Mouse (Mus musculus) small intestine, adult 2 months (tissue): ENCODE results near the gene Ablim1. TPM values are rescaled to one million over a fixed set of nuclear protein-coding genes. Genes with fewer than 3 reads are reported as not detected.
A peak's percentile ranks its signal among the peaks of the same experiment; 100 is the strongest.

Experiments
- H3K27ac ChIP-seq: fragments of 200-500 bp; 2 replicates; pipeline ENCODE4 v1.5.1; 2012; ENCODE audit warnings: low read depth, low read length, control low read depth, inconsistent platforms; ENCODE audit not compliant: insufficient read depth
- H3K27me3 ChIP-seq: fragments of 200-500 bp; 2 replicates; pipeline ENCODE4 v1.6.1; 2012; ENCODE audit warnings: mild to moderate bottlenecking, moderate library complexity, low read length, inconsistent platforms; ENCODE audit not compliant: control insufficient read depth, insufficient read depth
- H3K36me3 ChIP-seq: fragments of 200-500 bp; 2 replicates; pipeline ENCODE4 v1.6.1; 2012; ENCODE audit warnings: mild to moderate bottlenecking, low read length, control low read depth, inconsistent platforms; ENCODE audit not compliant: control insufficient read depth, insufficient read depth
- H3K4me1 ChIP-seq: fragments of 200-500 bp; 2 replicates; pipeline ENCODE4 v1.6.1; 2012; ENCODE audit warnings: low read length, inconsistent platforms, mixed read lengths; ENCODE audit not compliant: control insufficient read depth, insufficient read depth, insufficient read length
- H3K4me3 ChIP-seq: fragments of 200-500 bp; 2 replicates; pipeline ENCODE4 v1.5.1; 2012; ENCODE audit warnings: low read depth, mild to moderate bottlenecking, control low read depth, inconsistent platforms, low read length, moderate library complexity
- CTCF ChIP-seq: fragments of 200-500 bp; IDR thresholded peaks from 2 replicates; pipeline ENCODE4 v1.5.1; 2012; ENCODE audit warnings: low read depth, mild to moderate bottlenecking, control low read depth, inconsistent platforms, low read length, moderate library complexity, mixed read lengths; ENCODE audit not compliant: insufficient replicate concordance, insufficient read length; ENCODE audit errors: extremely low read depth
- POLR2A ChIP-seq: fragments of 200-500 bp; IDR thresholded peaks from 2 replicates; pipeline ENCODE4 v1.6.1; 2012; ENCODE audit warnings: low read depth, mild to moderate bottlenecking, control low read depth, inconsistent platforms, low read length, moderate library complexity
- WGBS: fragments of 180-500 bp; shearing (Covaris S2); methylation state at CpG from one replicate; pipeline ENCODE4 v1.1.7; 2018; 5-methylcytosine and 5-hydroxymethylcytosine counted together
- polyA plus RNA-seq: library from polyadenylated mRNA; depleted of rRNA; stranded (reverse); fragments of >200 nt; gene quantifications from 2 replicates; pipeline ENCODE4 v1.2.3, GENCODE M21; 2012

Ablim1 gene
- polyA plus RNA-seq, 1 experiment: 47.2 TPM

- Histone ChIP-seq H3K27ac (no peak overlapping the region), H3K27me3 (no peaks in the 10 kb centered on the region), H3K4me1 (no peaks in the 10 kb centered on the region), H3K36me3 (no peaks in the 10 kb centered on the region), H3K4me3 (no peak overlapping the region)
- no peak for TF ChIP-seq POLR2A
- TF ChIP-seq CTCF: no peak
- WGBS: 55% methylated on average over 12 of the region's 12 CpGs
These were observed 12.7 kb downstream of the Ablim1 start for GRCm38 (mm10) chr19:57301961-57302395.

DNA sequence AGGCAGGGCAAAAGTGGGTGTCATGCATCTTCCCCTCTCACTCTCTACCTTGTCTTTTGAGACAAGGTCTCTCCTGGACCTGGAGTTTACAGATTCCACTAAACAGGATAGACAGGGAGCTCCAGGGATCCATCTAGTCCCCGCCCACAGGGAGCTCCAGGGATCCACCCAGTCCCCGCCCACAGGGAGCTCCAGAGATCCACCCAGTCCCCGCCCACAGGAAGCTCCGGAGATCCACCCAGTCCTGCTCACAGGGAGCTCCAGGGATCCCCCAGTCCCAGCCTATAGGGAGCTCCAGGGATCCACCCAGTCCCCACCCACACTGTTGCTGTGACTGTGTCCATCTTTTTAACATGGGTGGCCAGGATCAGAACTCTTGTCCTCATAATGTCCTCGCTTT is 16.7 kb downstream of the Ablim1 start:
- 71% methylated on average over 5 of the region's 5 CpGs for WGBS
- no peaks in the 10 kb centered on the region for H3K27me3 ChIP-seq
- no peak overlapping the region for H3K27ac ChIP-seq
- H3K4me3 ChIP-seq: no peak overlapping the region
- TF ChIP-seq CTCF: no peak
- TF ChIP-seq POLR2A: no peak
- peaks cover 5% of the 10 kb centered on the region; the same call in 1 of the 2 replicates for H3K4me1 ChIP-seq
- H3K36me3 ChIP-seq: no peaks in the 10 kb centered on the region

DNA sequence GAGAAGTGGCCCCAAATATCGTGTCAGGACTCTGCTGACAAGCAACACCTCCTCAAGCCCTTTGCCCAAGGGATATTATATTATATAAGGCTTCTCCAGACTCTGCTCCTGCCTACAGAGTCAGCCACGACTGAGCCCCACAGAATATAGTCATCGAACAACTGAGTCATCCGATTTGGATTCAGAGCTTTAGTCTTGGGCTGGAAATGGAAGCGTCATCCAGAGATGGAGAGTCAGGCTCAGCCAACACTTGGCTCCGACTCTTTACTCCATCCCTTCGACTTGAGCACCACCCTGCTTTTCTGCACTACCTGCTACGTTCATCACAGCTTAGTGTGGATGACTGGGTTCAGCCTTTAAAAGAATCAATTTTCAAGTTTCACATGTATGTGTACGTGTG is 17.3 kb downstream of the Ablim1 start:
- H3K27me3 ChIP-seq: no peaks in the 10 kb centered on the region
- 86% methylated on average over 9 of the region's 9 CpGs for WGBS
- H3K36me3 ChIP-seq: no peaks in the 10 kb centered on the region
- peaks cover 5% of the 10 kb centered on the region; the same call in 1 of the 2 replicates for H3K4me1 ChIP-seq
- TF ChIP-seq CTCF: no peak
- no peak for TF ChIP-seq POLR2A
- H3K4me3 ChIP-seq: no peak overlapping the region
- no peak overlapping the region for H3K27ac ChIP-seq

DNA sequence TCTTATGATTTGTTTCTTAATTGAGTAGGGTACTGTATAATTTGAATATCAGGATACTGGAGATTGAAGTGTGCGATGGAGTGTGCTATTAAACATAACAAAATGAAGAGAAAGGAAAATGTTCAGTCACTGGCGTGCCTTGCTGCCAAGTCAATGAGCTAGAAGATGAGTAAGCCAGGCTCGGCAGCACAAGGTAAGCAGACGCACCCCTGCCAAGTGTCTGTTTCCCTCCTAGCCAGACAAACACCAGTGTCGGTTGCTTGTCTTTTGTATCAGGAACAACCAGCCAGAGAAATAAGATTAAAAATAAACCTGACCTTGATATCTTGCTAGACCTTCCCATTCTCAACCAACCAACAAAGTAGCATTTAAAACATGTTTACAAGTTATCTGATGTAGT is 18.2 kb downstream of the Ablim1 start:
- Histone ChIP-seq H3K27me3 (no peaks in the 10 kb centered on the region), H3K36me3 (no peaks in the 10 kb centered on the region), H3K4me1 (peaks cover 5% of the 10 kb centered on the region; the same call in 1 of the 2 replicates), H3K4me3 (no peak overlapping the region), H3K27ac (no peak overlapping the region)
- 67% methylated on average over 5 of the region's 5 CpGs for WGBS
- TF ChIP-seq POLR2A: no peak
- TF ChIP-seq CTCF: no peak

- WGBS: 68% methylated on average over 9 of the region's 9 CpGs
- H3K36me3 ChIP-seq: peaks cover 3% of the 10 kb centered on the region; the same call in 1 of the 2 replicates
- TF ChIP-seq POLR2A (no peak), CTCF (no peak)
- peaks cover 5% of the 10 kb centered on the region; the same call in 1 of the 2 replicates for H3K4me1 ChIP-seq
- H3K27me3 ChIP-seq: no peaks in the 10 kb centered on the region
- H3K27ac ChIP-seq: no peak overlapping the region
- H3K4me3 ChIP-seq: no peak overlapping the region
These were observed 19.2 kb downstream of the Ablim1 start for GRCm38 (mm10) chr19:57295521-57295920.

DNA sequence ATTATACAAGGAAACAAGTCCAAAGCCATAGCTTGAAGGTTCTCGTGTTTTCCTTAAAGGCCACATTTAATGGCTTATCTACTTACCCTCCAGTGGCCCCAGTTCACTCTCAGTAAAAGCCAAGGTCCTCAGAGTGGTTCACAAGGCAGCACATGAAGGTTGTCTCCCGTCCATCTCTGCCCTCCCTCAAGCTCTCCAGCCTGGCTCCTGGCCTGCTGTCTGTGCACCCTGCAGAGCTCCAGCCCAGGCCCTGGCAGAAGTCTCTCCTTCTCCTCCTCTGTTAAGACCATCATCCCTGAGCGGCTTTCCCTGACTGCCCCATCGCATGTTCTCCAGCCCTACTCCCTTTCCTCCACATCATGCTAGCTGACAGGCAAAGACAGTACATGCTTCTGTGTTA is 20.4 kb downstream of the Ablim1 start:
- peaks cover 5% of the 10 kb centered on the region; the same call in 1 of the 2 replicates for H3K4me1 ChIP-seq
- WGBS: 70% methylated on average over 4 of the region's 4 CpGs
- H3K27ac ChIP-seq: peak overlapping the region; percentile 6; the same call in 1 of the 2 replicates
- no peak for TF ChIP-seq POLR2A
- no peak for TF ChIP-seq CTCF
- H3K4me3 ChIP-seq: no peak overlapping the region
- peaks cover 3% of the 10 kb centered on the region; the same call in 1 of the 2 replicates for H3K36me3 ChIP-seq
- H3K27me3 ChIP-seq: no peaks in the 10 kb centered on the region

DNA sequence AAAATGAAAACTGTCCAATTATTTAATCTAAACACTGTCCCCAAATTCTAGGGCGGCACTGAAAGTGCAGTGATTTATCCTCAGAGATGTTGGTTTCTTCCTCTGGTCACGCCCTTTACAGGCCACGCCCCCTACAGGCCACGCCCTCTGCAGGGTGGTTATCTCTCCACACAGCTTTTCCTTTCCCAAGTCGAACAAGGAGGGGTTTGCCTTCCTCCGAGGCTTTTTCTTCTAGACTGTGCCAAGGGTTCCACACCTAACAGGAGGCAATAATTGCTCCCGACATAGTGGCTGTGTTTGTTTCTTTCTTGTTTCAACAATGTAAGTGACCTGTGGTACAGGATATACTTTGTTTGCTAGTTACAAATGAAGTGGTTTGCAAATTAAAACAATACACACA is 21.0 kb downstream of the Ablim1 start:
- WGBS: 9% methylated on average over 7 of the region's 7 CpGs
- TF ChIP-seq POLR2A: no peak
- TF ChIP-seq CTCF: no peak
- peaks cover 5% of the 10 kb centered on the region; the same call in 1 of the 2 replicates for H3K4me1 ChIP-seq

More for the DNA sequence above, 21.0 kb downstream of the Ablim1 start:
- Histone ChIP-seq H3K36me3 (peaks cover 3% of the 10 kb centered on the region; the same call in 1 of the 2 replicates), H3K27me3 (no peaks in the 10 kb centered on the region), H3K4me3 (no peak overlapping the region), H3K27ac (no peak overlapping the region)
